Mouse (Mus musculus): ENCODE data around the gene Nav2. TPM values are rescaled to one million over a fixed set of nuclear protein-coding genes. Genes with fewer than 3 reads are reported as not detected.

Nav2 gene
- total RNA-seq, 4 experiments from 2014 or later: 31.3 to 55.8 (median 41.0) TPM

GRCm38 (mm10) chr7:49094531-49094930, 186.0 kb downstream of the Nav2 start:
- DNase-seq (ENCODE audit: low spot score): no peak

- DNase-seq (ENCODE audit: low spot score): no peak
Measured at GRCm38 (mm10) chr7:49101291-49101690, 192.8 kb downstream of the Nav2 start.

GRCm38 (mm10) chr7:49102223-49102622, 193.7 kb downstream of the Nav2 start:
- DNase-seq (ENCODE audit: low spot score): no peak

GRCm38 (mm10) chr7:49104376-49104775, 195.9 kb downstream of the Nav2 start:
- DNase-seq (ENCODE audit: low spot score): no peak

- DNase-seq (ENCODE audit: low spot score): no peak
Measured at GRCm38 (mm10) chr7:49104793-49105192, 196.3 kb downstream of the Nav2 start.

- DNase-seq (ENCODE audit: low spot score): no peak
Measured at GRCm38 (mm10) chr7:49105501-49105900, 197.0 kb downstream of the Nav2 start.

- DNase-seq (ENCODE audit: low spot score): no peak
Measured at GRCm38 (mm10) chr7:49108076-49108475, 199.6 kb downstream of the Nav2 start.

- no peak for DNase-seq (ENCODE audit: low spot score)
Measured at GRCm38 (mm10) chr7:49119016-49119415, 210.5 kb downstream of the Nav2 start.

- no peak for DNase-seq (ENCODE audit: low spot score)
Measured at GRCm38 (mm10) chr7:49119794-49120487, 211.4 kb downstream of the Nav2 start.

- DNase-seq (ENCODE audit: low spot score): no peak
Measured at GRCm38 (mm10) chr7:49120488-49120864, 212.0 kb downstream of the Nav2 start.

GRCm38 (mm10) chr7:49120935-49121691, 212.6 kb downstream of the Nav2 start:
- peak; percentile 66 for DNase-seq (ENCODE audit: low spot score)

- no peak for DNase-seq (ENCODE audit: low spot score)
Measured at GRCm38 (mm10) chr7:49122498-49122897, 214.0 kb downstream of the Nav2 start.

- peak; percentile 29 for DNase-seq (ENCODE audit: low spot score)
Measured at GRCm38 (mm10) chr7:49125545-49125944, 217.0 kb downstream of the Nav2 start.

GRCm38 (mm10) chr7:49128224-49128623, 219.7 kb downstream of the Nav2 start:
- no peak for DNase-seq (ENCODE audit: low spot score)

GRCm38 (mm10) chr7:49132851-49133351, 224.4 kb downstream of the Nav2 start:
- peak; percentile 82 for DNase-seq (ENCODE audit: low spot score)

- DNase-seq (ENCODE audit: low spot score): no peak
Measured at GRCm38 (mm10) chr7:49134396-49134795, 225.9 kb downstream of the Nav2 start.

- no peak for DNase-seq (ENCODE audit: low spot score)
Measured at GRCm38 (mm10) chr7:49139762-49140161, 231.2 kb downstream of the Nav2 start.

- DNase-seq (ENCODE audit: low spot score): no peak
Measured at GRCm38 (mm10) chr7:49143966-49144365, 235.4 kb downstream of the Nav2 start.

- peak; percentile 76 for DNase-seq (ENCODE audit: low spot score)
Measured at GRCm38 (mm10) chr7:49145749-49146670, 237.5 kb downstream of the Nav2 start.

- DNase-seq (ENCODE audit: low spot score): no peak
Measured at GRCm38 (mm10) chr7:49152297-49152696, 243.8 kb downstream of the Nav2 start.

- no peak for DNase-seq (ENCODE audit: low spot score)
Measured at GRCm38 (mm10) chr7:49152713-49153112, 244.2 kb downstream of the Nav2 start.
